Mouse (Mus musculus) kidney, adult 18-20 months (tissue): ENCODE results near the gene Emilin2.

Experiments used
- DNase-seq: peaks from one replicate; pipeline ENCODE4 v3.0.0; 2021

Gene Emilin2

GRCm38 (mm10) chr17:71299879-71300278 lies 11.9 kb downstream of the Emilin2 start:
- DNase-seq = no peak

- DNase-seq = no peak
These were observed 17.2 kb downstream of the Emilin2 start for GRCm38 (mm10) chr17:71294570-71294969.

- no peak for DNase-seq
These were observed 18.9 kb downstream of the Emilin2 start for GRCm38 (mm10) chr17:71292897-71293296.

- no peak for DNase-seq
These were observed 19.8 kb downstream of the Emilin2 start for GRCm38 (mm10) chr17:71291897-71292420.

- no peak for DNase-seq
These were observed 21.0 kb downstream of the Emilin2 start for GRCm38 (mm10) chr17:71290486-71291410.

GRCm38 (mm10) chr17:71289572-71290176 lies 22.1 kb downstream of the Emilin2 start:
- no peak for DNase-seq

GRCm38 (mm10) chr17:71288808-71289548 lies 22.8 kb downstream of the Emilin2 start:
- no peak for DNase-seq

GRCm38 (mm10) chr17:71288145-71288758 lies 23.5 kb downstream of the Emilin2 start:
- DNase-seq = no peak

GRCm38 (mm10) chr17:71287586-71287985 lies 24.2 kb downstream of the Emilin2 start:
- DNase-seq = no peak

- peak; percentile 41 for DNase-seq
These were observed 25.8 kb downstream of the Emilin2 start for GRCm38 (mm10) chr17:71285929-71286328.

- DNase-seq = no peak
These were observed 26.9 kb downstream of the Emilin2 start for GRCm38 (mm10) chr17:71284890-71285289.

- DNase-seq = no peak
These were observed 28.5 kb downstream of the Emilin2 start for GRCm38 (mm10) chr17:71283237-71283636.

- DNase-seq = peak; percentile 55
These were observed 29.1 kb downstream of the Emilin2 start for GRCm38 (mm10) chr17:71282716-71283115.

GRCm38 (mm10) chr17:71277701-71278491 lies 33.9 kb downstream of the Emilin2 start:
- no peak for DNase-seq

GRCm38 (mm10) chr17:71276771-71277170 lies 35.0 kb downstream of the Emilin2 start:
- DNase-seq = no peak

- no peak for DNase-seq
These were observed 37.9 kb downstream of the Emilin2 start for GRCm38 (mm10) chr17:71273901-71274300.

GRCm38 (mm10) chr17:71268599-71268998 lies 43.2 kb downstream of the Emilin2 start:
- no peak for DNase-seq

- DNase-seq = no peak
These were observed 43.6 kb downstream of the Emilin2 start for GRCm38 (mm10) chr17:71268152-71268551.

GRCm38 (mm10) chr17:71267374-71267773 lies 44.4 kb downstream of the Emilin2 start:
- DNase-seq = no peak

- no peak for DNase-seq
These were observed 46.3 kb downstream of the Emilin2 start for GRCm38 (mm10) chr17:71265336-71266051.

GRCm38 (mm10) chr17:71264739-71265138 lies 47.0 kb downstream of the Emilin2 start:
- DNase-seq = no peak
